Mouse (Mus musculus) gastrocnemius, postnatal 10 days (tissue): Measurements from ENCODE around the gene Gm21836. TPM values are rescaled to one million over a fixed set of nuclear protein-coding genes. Genes with fewer than 3 reads are reported as not detected.
"Not testable (repeated sequence)": the region's sequence is repeated elsewhere in the genome, so short reads cannot be mapped to it uniquely, and the experiment has no call there.

ENCODE experiments used
- DNase-seq: peaks from one replicate; pipeline ENCODE4 v3.0.0; 2021; ENCODE audit warnings: mixed read lengths
- long read RNA-seq, 2 experiments: library from polyadenylated mRNA; stranded (forward); transcript quantifications; one replicate each; pipeline ENCODE4 v2.0.0; 2021
- total RNA-seq, 2 experiments: library from RNA; stranded (reverse); gene quantifications; 2 replicates each; pipeline ENCODE4 v1.2.3; 2021

The Gm21836 gene
- total RNA-seq = not detected
- long read RNA-seq, experiment 1 = 0 reads
- long read RNA-seq, experiment 2 = 0 reads

DNA sequence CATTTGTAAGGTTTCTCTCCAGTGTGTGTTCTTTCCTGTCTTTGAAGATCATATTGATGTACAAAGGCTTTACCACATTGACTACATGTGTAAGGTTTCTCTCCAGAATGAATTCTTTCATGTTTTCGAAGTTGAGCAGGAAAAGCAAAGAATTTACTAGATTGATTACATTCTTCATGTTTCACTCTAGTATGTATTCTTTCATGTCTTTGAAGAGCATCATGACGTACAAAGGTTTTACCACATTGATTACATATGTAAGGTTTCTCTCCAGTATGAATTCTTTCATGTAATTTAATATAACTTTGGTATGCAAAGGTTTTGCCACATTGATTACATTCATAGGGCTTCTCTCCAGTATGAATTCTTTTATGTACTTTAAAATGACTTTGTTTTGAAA is at the start of gene Gm21836:
Gene Gm21836, minus strand, starts transcription at position 101 of the 400 bp plus-strand sequence.
- not testable (repeated sequence) for DNase-seq

DNA sequence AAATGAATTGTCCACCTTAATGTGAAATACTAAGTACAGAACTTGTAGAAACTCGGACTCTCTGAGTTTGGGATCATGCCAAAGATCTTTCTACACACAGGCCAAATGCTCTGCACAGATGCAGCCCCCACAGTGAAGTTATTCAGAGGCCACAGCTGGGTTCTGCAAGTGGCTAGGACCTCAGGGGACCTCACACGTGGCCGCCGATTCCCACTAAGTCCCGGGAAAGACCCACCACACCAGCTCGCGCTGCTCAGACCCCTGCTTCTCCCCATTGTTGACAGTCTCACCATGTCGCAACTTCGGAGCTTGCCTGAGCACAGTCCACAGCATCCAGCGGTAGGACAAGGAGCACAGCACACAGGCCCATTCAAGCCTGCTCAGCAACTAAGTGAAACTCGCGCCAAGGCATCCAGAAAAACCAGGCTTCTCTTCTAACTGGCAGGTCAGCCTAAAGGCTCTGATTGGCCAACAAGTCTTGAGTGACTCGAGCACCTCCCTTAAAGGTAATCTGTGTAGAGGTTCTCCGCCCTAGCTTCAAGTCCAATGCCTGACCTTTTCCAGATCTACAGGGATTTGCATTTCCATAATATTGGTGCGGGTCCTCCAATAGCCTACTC is 13.1 kb downstream of the Gm21836 start:
- DNase-seq = not testable (repeated sequence)

DNA sequence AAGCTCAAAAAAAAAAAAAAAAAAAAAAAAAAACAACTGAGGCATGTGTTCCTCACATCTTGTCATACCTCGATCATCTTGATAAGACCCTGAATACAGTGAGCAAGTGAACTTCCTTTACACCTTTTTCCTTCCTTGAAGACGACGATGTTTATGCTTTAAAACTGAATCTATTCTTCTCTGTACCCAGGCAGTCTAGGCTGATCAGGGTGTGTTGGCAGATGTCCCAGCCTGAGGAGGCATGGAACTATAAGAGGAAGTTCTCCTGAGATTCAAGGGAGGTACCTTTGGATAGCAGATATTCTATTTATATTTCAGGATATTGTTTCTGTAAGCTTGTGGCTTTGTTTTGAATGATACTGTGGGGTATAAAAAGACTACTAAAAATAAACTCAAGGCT is 15.5 kb downstream of the Gm21836 start:
- DNase-seq = peak; percentile 9

DNA sequence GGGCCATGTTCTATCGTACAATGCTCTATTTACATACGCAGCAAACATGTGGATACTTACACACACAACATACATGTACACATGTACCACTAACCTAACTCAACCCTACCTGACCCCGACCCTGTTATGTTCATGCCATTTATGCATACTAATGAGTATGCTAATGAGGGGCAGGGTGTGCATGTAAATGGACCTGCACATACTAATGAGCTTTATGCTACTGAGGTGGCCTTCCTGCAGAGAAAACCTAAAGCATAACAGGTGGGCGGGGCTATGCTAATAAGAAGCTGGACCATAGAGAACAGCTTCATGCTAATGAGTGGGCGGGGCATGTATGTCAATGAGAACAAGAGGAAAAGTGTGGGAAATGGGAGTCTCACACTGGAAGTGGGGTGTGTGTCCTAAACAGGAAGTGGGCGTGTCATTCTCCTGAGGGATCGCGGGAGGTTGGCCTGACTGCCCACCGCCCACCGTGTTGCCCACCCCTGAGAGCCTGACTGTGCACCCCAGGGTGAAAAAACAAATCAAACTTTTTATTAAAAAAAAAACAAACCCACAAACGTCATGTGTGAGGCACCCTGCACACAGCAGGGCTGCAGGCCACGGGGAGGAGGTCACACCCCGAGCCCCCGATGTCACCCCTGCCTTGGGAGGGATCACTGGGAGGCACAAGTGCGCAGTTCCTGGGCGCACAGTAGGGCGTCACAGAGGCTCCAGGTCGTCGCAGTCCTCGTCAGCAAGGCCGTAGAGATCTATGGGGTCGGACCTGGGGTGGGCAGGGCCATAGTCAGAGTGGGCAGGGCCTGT is 17.3 kb downstream of the Gm21836 start, which contains the start of gene Ppp2r3d:
Gene Ppp2r3d, minus strand, starts transcription at position 803 of the 807 bp plus-strand sequence.
- DNase-seq = peak; percentile 5

DNA sequence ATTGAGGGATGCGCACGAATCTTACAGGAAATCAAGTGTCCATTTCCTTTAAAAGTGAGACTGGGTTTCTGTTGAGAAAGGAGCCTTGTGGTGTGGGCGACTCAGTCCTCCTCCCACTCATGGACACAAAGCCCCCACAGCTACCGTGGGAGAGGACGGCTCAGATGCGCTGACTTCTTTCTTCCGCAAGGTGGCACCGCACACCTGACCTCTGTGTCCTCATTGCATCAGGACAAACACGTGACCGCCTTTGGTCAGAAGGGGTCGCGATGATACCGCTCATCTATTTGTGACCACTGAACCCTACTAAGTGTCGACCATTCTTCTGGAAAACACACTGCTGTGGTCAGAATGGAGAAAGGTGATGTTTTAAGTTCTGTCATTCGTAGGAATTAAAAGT is 17.9 kb downstream of the Gm21836 start:
- peak; percentile 6 for DNase-seq

DNA sequence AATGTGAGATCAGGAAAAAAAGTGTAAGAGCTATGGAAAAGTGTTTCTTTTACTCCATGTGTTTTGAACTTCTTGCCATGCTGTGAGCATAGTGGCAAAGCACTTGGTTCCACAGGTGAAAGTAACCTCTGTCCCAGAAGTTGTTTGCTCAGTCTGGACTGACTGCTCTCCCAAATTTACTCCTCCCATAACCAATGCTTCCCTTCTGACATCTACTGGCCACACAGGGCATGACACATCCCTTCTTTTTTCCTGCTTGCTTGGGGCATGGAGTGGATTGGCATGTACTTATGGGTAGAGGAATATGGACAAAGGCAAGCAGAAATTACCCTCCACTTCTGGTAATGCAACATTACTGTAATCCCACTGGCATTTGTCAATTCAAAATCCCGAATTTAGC is 37.0 kb downstream of the Gm21836 start:
- peak; percentile 35 for DNase-seq

Other genes starting within 250 kb of the Gm21836 start
- 10 to 100 TPM in 1 of 2 experiments, 1 to 10 TPM in 1; 9.6 to 12.6 TPM for gene 2010315B03Rik, start 181.1 kb downstream of the Gm21836 start, total RNA-seq
- 10 to 100 TPM; 90.6 to 95.7 TPM for gene Ppp2r3d, start 16.9 kb downstream of the Gm21836 start, total RNA-seq